Mouse (Mus musculus) naive thymus-derived CD4-positive, alpha-beta T cell, adult 2 months (primary cell): ENCODE measurements around the gene Copz1.
"Not testable (repeated sequence)": the region's sequence is repeated elsewhere in the genome, so short reads cannot be mapped to it uniquely, and the experiment has no call there.

ENCODE experiments used
- DNase-seq: peaks from one replicate; pipeline ENCODE4 v3.0.0-alpha.2; 2011; ENCODE audit warnings: low read depth

Copz1 gene

GRCm38 (mm10) chr15:103272419-103273279 lies at the start of gene Copz1:
Gene Copz1, plus strand, starts transcription at chr15:103272714.
- DNase-seq = peak; percentile 98

- DNase-seq = no peak
Measured at GRCm38 (mm10) chr15:103224161-103224560, 48.4 kb upstream of the Copz1 start.

- no peak for DNase-seq
Measured at GRCm38 (mm10) chr15:103227022-103227421, 45.5 kb upstream of the Copz1 start.

GRCm38 (mm10) chr15:103227572-103227971 lies 44.9 kb upstream of the Copz1 start:
- DNase-seq = no peak

GRCm38 (mm10) chr15:103228904-103229303 lies 43.6 kb upstream of the Copz1 start:
- no peak for DNase-seq

GRCm38 (mm10) chr15:103233119-103233518 lies 39.4 kb upstream of the Copz1 start:
- no peak for DNase-seq

- no peak for DNase-seq
Measured at GRCm38 (mm10) chr15:103237295-103237694, 35.2 kb upstream of the Copz1 start.

- DNase-seq = no peak
Measured at GRCm38 (mm10) chr15:103239130-103239684, 33.3 kb upstream of the Copz1 start.

GRCm38 (mm10) chr15:103239685-103240159 lies 32.8 kb upstream of the Copz1 start, which contains the start of gene Cbx5:
Gene Cbx5, minus strand, starts transcription at chr15:103239816.
- DNase-seq = peak; percentile 98

GRCm38 (mm10) chr15:103240160-103241028 lies 32.1 kb upstream of the Copz1 start, which contains the start of gene Hnrnpa1:
Gene Hnrnpa1, plus strand, starts transcription at chr15:103240432.
- peak; percentile 98 for DNase-seq

- not testable (repeated sequence) for DNase-seq
Measured at GRCm38 (mm10) chr15:103241071-103242018, 31.2 kb upstream of the Copz1 start.

GRCm38 (mm10) chr15:103242885-103243284 lies 29.6 kb upstream of the Copz1 start:
- DNase-seq = no peak

- DNase-seq = no peak
Measured at GRCm38 (mm10) chr15:103245616-103246015, 26.9 kb upstream of the Copz1 start.

- DNase-seq = no peak
Measured at GRCm38 (mm10) chr15:103247078-103247781, 25.3 kb upstream of the Copz1 start.

- DNase-seq = no peak
Measured at GRCm38 (mm10) chr15:103247782-103248400, 24.6 kb upstream of the Copz1 start.

GRCm38 (mm10) chr15:103248401-103249313 lies 23.9 kb upstream of the Copz1 start:
- DNase-seq = no peak

GRCm38 (mm10) chr15:103249511-103249910 lies 23.0 kb upstream of the Copz1 start:
- not testable (repeated sequence) for DNase-seq

- DNase-seq = peak; percentile 72
Measured at GRCm38 (mm10) chr15:103250195-103250740, 22.2 kb upstream of the Copz1 start.
